Mouse (Mus musculus) lung, postnatal 4 days (tissue): ENCODE data around the gene Glis3.

Experiments
- DNase-seq, 2 experiments: peaks; one replicate each; pipeline ENCODE4 v3.0.0; 2021

The Glis3 gene

GRCm38 (mm10) chr19:28225651-28226050 is 454.2 kb downstream of the Glis3 start:
- DNase-seq = no peak

- no peak for DNase-seq
Measured at GRCm38 (mm10) chr19:28211630-28212029, 468.2 kb downstream of the Glis3 start.
